Mouse (Mus musculus): Measurements from ENCODE around the gene Golga7b. TPM values are rescaled to one million over a fixed set of nuclear protein-coding genes. Genes with fewer than 3 reads are reported as not detected.

Golga7b gene
- polyA plus RNA-seq, 1 experiment, result 0.09 TPM

DNA sequence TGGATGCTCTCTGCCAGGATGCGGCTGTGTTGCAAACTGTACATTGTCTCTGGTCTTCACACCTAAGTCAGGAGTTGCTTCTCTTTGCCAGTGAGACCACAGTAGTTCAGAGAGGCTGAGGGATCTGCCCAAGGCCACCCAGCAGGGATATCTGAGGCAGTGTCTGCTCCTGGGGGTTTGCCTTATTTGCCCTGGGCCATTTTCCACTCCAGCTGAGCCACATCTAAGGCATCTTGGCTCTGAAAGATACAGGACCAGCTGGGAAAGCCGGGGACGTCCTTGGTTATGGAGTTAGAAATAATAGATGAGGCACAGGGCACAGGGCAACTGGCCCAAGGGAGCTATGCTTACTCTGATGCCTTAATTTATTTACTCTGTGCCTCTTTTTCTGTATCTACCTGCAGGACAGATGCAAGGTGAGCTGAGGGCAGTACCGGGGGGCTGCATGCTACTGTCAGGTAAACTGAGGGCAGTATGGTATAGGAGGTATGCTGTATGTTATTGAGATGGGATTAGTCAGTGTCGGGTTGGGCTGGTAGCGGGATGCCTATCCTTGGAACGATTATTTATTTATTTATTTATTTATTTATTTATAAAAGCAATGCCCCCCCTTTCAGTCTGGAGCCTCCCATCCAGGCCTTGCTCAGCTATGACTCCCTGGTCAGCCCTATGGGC, 30.5 kb upstream of the Golga7b start:
- peaks cover 11% of the 10 kb centered on the region; the same call in 1 of the 2 replicates for H3K9me3 ChIP-seq
- H3K4me3 ChIP-seq (replicated peaks), result no peak overlapping the region
- no peaks in the 10 kb centered on the region for H3K36me3 ChIP-seq (replicated peaks; ENCODE audit: low read length)
- peaks cover 8% of the 10 kb centered on the region for H3K4me1 ChIP-seq
- TF ChIP-seq GATA1 (IDR thresholded peaks at IDR 0.05; ENCODE audit: borderline replicate concordance, low read length), result no peak
- no peak for TF ChIP-seq FLI1 (IDR thresholded peaks at IDR 0.05; ENCODE audit: low read length)
- H3K27me3 ChIP-seq (replicated peaks), result peaks cover 60% of the 10 kb centered on the region

DNA sequence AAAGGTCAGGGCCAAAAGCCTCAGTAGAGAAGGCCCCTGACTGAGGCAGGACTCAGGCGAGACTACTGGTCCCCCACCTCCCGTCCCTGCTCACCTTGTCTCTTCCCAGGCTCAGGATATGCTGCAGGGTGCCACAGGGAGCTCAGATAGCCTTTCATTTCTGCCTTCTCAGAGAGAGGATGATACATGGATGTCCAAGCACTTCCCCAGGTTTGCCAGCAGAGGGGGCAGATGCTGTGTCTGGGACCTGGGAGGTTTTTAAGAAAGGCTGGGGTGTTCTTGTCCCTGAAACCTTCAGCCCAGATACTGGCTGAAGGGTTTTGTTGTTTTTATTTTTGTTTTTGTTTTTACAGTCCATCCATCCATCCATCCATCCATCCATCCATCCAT, 30.0 kb upstream of the Golga7b start:
- Histone ChIP-seq H3K27me3 (replicated peaks) (peaks cover 55% of the 10 kb centered on the region), H3K36me3 (replicated peaks; ENCODE audit: low read length) (no peaks in the 10 kb centered on the region), H3K4me3 (replicated peaks) (no peak overlapping the region), H3K4me1 (peaks cover 8% of the 10 kb centered on the region), H3K9me3 (peaks cover 11% of the 10 kb centered on the region; the same call in 1 of the 2 replicates)
- no peak for TF ChIP-seq FLI1 (IDR thresholded peaks at IDR 0.05; ENCODE audit: low read length)
- no peak for TF ChIP-seq GATA1 (IDR thresholded peaks at IDR 0.05; ENCODE audit: borderline replicate concordance, low read length)

DNA sequence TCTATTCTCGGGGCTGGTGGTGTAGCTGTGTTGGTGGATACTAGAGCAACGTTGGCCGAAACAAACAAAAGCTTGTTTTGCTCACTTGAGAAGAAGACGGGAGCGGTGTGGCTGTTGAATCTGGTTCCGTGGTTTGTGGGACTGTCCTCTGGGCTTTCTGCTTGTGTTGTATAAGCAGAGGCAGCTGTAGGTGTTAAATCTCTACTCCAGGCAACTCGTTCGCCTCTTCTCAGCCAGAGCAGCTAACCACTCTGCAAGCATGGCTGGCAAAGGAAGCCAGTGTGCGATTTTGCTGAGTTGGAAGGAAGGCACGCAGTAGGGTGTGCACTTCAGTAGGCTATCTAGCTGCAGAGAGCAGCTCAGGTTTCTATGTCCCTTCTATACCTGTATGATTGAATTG, 20.9 kb upstream of the Golga7b start:
- Histone ChIP-seq H3K4me3 (replicated peaks) (no peak overlapping the region), H3K9me3 (no peaks in the 10 kb centered on the region), H3K36me3 (replicated peaks; ENCODE audit: low read length) (no peaks in the 10 kb centered on the region), H3K27me3 (replicated peaks) (peaks cover 48% of the 10 kb centered on the region), H3K4me1 (0 out of 2 replicates have a peak, but pooled peaks cover 5% of the 10 kb centered on the region)
- TF ChIP-seq FLI1 (IDR thresholded peaks at IDR 0.05; ENCODE audit: low read length) (no peak), GATA1 (IDR thresholded peaks at IDR 0.05; ENCODE audit: borderline replicate concordance, low read length) (no peak)

GRCm38 (mm10) chr19:42229499-42230287, 17.7 kb upstream of the Golga7b start:
- H3K36me3 ChIP-seq (replicated peaks; ENCODE audit: low read length), result no peaks in the 10 kb centered on the region
- H3K4me1 ChIP-seq, result 0 out of 2 replicates have a peak, but pooled peaks cover 5% of the 10 kb centered on the region
- peaks cover 42% of the 10 kb centered on the region for H3K27me3 ChIP-seq (replicated peaks)
- TF ChIP-seq FLI1 (IDR thresholded peaks at IDR 0.05; ENCODE audit: low read length) (no peak), GATA1 (IDR thresholded peaks at IDR 0.05; ENCODE audit: borderline replicate concordance, low read length) (no peak)
- H3K9me3 ChIP-seq, result no peaks in the 10 kb centered on the region
- H3K4me3 ChIP-seq (replicated peaks), result no peak overlapping the region

DNA sequence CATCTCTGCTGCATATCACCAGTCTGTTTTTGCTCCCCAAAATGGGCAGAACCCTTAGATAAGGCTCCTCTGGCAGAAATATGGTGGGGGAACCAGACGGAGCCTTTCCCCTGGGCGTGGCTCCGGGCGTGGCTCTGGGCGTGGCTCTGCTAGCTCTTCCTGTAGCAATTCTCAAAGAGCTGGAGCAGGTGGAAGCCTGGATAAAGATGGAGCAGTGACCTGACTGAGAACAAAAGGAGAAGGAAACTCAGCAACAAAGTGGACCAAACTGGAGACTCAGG, 17.1 kb upstream of the Golga7b start:
- H3K9me3 ChIP-seq, result no peaks in the 10 kb centered on the region
- peaks cover 36% of the 10 kb centered on the region for H3K27me3 ChIP-seq (replicated peaks)
- TF ChIP-seq GATA1 (IDR thresholded peaks at IDR 0.05; ENCODE audit: borderline replicate concordance, low read length) (no peak), FLI1 (IDR thresholded peaks at IDR 0.05; ENCODE audit: low read length) (no peak)
- H3K36me3 ChIP-seq (replicated peaks; ENCODE audit: low read length), result no peaks in the 10 kb centered on the region
- no peak overlapping the region for H3K4me3 ChIP-seq (replicated peaks)
- 0 out of 2 replicates have a peak, but pooled peaks cover 5% of the 10 kb centered on the region for H3K4me1 ChIP-seq

DNA sequence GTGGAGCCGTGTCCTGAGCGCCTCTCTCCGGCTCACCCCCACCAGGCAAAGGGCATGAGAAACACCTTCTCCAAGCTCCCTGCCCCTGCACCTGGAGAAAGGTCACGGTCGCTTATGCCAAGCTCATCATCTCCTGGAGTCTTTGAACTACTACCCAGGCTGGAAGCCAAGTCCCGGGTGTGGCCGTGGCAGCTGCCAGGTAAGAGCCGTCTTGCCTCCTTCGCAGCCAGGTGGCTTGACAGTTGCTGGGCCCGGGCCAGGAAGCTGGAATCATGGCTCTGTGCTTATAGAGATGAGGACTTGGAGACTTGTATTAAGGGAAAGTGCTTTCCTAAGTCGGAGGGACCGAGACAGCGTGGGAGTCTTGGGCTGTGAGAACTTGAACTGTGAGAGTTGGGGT, 16.4 kb upstream of the Golga7b start:
- TF ChIP-seq GATA1 (IDR thresholded peaks at IDR 0.05; ENCODE audit: borderline replicate concordance, low read length), result no peak
- no peak for TF ChIP-seq FLI1 (IDR thresholded peaks at IDR 0.05; ENCODE audit: low read length)
- H3K9me3 ChIP-seq, result no peaks in the 10 kb centered on the region
- no peak overlapping the region for H3K4me3 ChIP-seq (replicated peaks)
- H3K4me1 ChIP-seq, result 0 out of 2 replicates have a peak, but pooled peaks cover 5% of the 10 kb centered on the region
- H3K36me3 ChIP-seq (replicated peaks; ENCODE audit: low read length), result no peaks in the 10 kb centered on the region
- peaks cover 29% of the 10 kb centered on the region for H3K27me3 ChIP-seq (replicated peaks)

DNA sequence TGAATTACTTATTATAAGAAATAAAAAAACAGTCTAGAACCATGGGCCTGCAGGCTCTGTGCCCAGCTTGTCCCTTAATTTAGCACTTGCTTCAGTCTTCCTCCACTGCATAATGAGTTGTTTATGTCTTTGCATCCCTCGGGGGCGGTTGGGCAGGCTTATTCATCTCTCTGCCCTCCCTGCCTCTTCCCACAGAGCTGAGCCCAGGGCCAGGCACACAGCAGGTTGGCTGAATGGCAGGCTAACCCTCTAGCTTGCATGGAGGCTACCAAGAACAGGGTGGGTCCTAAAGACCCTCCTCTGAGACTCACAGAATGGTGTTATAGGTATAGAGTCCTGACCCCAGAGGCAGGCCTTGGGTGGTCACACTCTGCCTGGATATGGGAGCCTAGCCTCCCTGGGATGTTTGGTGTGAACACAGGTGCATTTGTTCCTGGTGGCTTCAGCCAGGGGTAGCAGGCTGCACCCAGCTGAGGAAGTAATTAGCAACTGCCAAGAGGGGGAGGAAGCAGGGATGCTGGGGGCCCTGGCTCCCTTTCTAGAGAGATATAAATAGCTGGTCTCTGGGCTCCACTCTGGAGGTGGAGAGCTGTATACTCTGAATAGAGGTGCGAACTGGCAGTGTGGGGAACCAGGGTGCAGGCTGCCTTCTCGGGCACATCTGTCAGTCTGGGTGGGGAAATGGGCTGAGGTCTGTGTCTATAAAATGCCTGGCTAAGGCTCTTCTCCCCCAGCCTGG, 9.6 kb upstream of the Golga7b start:
- TF ChIP-seq FLI1 (IDR thresholded peaks at IDR 0.05; ENCODE audit: low read length), result no peak
- no peak for TF ChIP-seq GATA1 (IDR thresholded peaks at IDR 0.05; ENCODE audit: borderline replicate concordance, low read length)
- Histone ChIP-seq H3K36me3 (replicated peaks; ENCODE audit: low read length) (no peaks in the 10 kb centered on the region), H3K27me3 (replicated peaks) (peaks cover 44% of the 10 kb centered on the region), H3K4me1 (no peaks in the 10 kb centered on the region), H3K4me3 (replicated peaks) (no peak overlapping the region), H3K9me3 (no peaks in the 10 kb centered on the region)

GRCm38 (mm10) chr19:42238341-42238715, 9.0 kb upstream of the Golga7b start:
- no peaks in the 10 kb centered on the region for H3K9me3 ChIP-seq
- no peaks in the 10 kb centered on the region for H3K36me3 ChIP-seq (replicated peaks; ENCODE audit: low read length)
- H3K27me3 ChIP-seq (replicated peaks), result peaks cover 42% of the 10 kb centered on the region
- H3K4me3 ChIP-seq (replicated peaks), result no peak overlapping the region
- TF ChIP-seq FLI1 (IDR thresholded peaks at IDR 0.05; ENCODE audit: low read length) (no peak), GATA1 (IDR thresholded peaks at IDR 0.05; ENCODE audit: borderline replicate concordance, low read length) (no peak)
- H3K4me1 ChIP-seq, result no peaks in the 10 kb centered on the region

DNA sequence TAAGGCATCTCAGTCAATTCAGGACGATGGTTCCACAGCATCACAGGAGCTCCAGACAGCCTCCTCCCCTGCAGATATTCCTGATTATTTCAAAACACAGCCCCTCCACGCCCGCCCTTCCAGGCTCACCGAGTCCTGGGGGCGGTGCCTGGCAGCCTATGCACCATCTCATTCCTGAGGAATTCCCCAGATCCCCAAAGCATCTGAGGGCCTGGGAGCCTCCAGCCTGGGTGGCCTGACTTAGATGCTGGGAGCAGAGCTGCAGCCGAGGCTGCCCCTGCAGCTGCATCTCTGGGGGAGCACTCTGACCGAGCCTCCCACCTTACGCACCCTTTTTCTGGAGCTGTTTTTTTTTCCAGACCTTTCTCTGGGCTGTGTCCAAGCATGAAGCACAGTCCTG, 6.5 kb upstream of the Golga7b start:
- H3K27me3 ChIP-seq (replicated peaks), result peaks cover 50% of the 10 kb centered on the region
- H3K9me3 ChIP-seq, result no peaks in the 10 kb centered on the region
- TF ChIP-seq GATA1 (IDR thresholded peaks at IDR 0.05; ENCODE audit: borderline replicate concordance, low read length), result no peak
- TF ChIP-seq FLI1 (IDR thresholded peaks at IDR 0.05; ENCODE audit: low read length), result no peak
- H3K4me3 ChIP-seq (replicated peaks), result no peak overlapping the region
- H3K36me3 ChIP-seq (replicated peaks; ENCODE audit: low read length), result no peaks in the 10 kb centered on the region
- H3K4me1 ChIP-seq, result no peaks in the 10 kb centered on the region

GRCm38 (mm10) chr19:42243401-42243800, 4.0 kb upstream of the Golga7b start:
- H3K36me3 ChIP-seq (replicated peaks; ENCODE audit: low read length), result no peaks in the 10 kb centered on the region
- TF ChIP-seq FLI1 (IDR thresholded peaks at IDR 0.05; ENCODE audit: low read length), result no peak
- TF ChIP-seq GATA1 (IDR thresholded peaks at IDR 0.05; ENCODE audit: borderline replicate concordance, low read length), result no peak
- H3K4me3 ChIP-seq (replicated peaks), result no peak overlapping the region
- no peaks in the 10 kb centered on the region for H3K9me3 ChIP-seq
- H3K4me1 ChIP-seq, result no peaks in the 10 kb centered on the region
- H3K27me3 ChIP-seq (replicated peaks), result peaks cover 58% of the 10 kb centered on the region
